Mouse (Mus musculus) C2C12 (cell line): ENCODE data around the gene Tmem247. TPM values are rescaled to one million over a fixed set of nuclear protein-coding genes. Genes with fewer than 3 reads are reported as not detected.

Source experiments
- H3K27me3 ChIP-seq: one replicate; pipeline ENCODE4 v1.6.1; 2011; ENCODE audit not compliant: control insufficient read depth, insufficient read depth, insufficient read length
- H3K36me3 ChIP-seq: one replicate; pipeline ENCODE4 v1.6.1; 2011; ENCODE audit not compliant: control insufficient read depth, insufficient read depth
- H3K4me3 ChIP-seq: one replicate; pipeline ENCODE4 v1.5.1; 2011; ENCODE audit warnings: mild to moderate bottlenecking, control low read depth; ENCODE audit not compliant: poor library complexity, insufficient read depth, severe bottlenecking
- H3K79me2 ChIP-seq: one replicate; pipeline ENCODE4 v1.6.1; 2011; ENCODE audit not compliant: control insufficient read depth, insufficient read depth
- H3K79me3 ChIP-seq: one replicate; pipeline ENCODE4 v1.6.1; 2011; ENCODE audit warnings: low read depth, control low read depth
- H3ac ChIP-seq: one replicate; pipeline ENCODE3; 2011; ENCODE audit warnings: low read depth; ENCODE audit not compliant: control insufficient read depth, insufficient read length
- CEBPB ChIP-seq: IDR thresholded peaks from one replicate; pipeline ENCODE4 v1.6.1; 2011; ENCODE audit warnings: low read depth, mild to moderate bottlenecking, control low read depth, moderate library complexity
- CTCF ChIP-seq: IDR thresholded peaks from one replicate; pipeline ENCODE4 v1.5.1; 2011; ENCODE audit not compliant: control insufficient read depth, insufficient read depth, insufficient read length
- FOSL1 ChIP-seq: IDR thresholded peaks from one replicate; pipeline ENCODE4 v1.8.0; 2011; ENCODE audit warnings: mild to moderate bottlenecking, low read length; ENCODE audit not compliant: poor library complexity, insufficient read depth, severe bottlenecking
- MAX ChIP-seq: IDR thresholded peaks from one replicate; pipeline ENCODE4 v1.6.1; 2011; ENCODE audit warnings: mild to moderate bottlenecking, control low read depth
- MYOD1 ChIP-seq: IDR thresholded peaks from one replicate; pipeline ENCODE4 v1.6.1; 2011; ENCODE audit warnings: low read depth; ENCODE audit not compliant: control insufficient read depth, insufficient read length
- MYOG ChIP-seq: IDR thresholded peaks from one replicate; pipeline ENCODE4 v1.6.1; 2011; ENCODE audit not compliant: control insufficient read depth, insufficient read length; ENCODE audit errors: extremely low read depth
- USF1 ChIP-seq: IDR thresholded peaks from one replicate; pipeline ENCODE4 v1.6.1; 2011; ENCODE audit warnings: low read depth, mild to moderate bottlenecking, control low read depth, moderate library complexity
- polyA plus RNA-seq: library from polyadenylated mRNA; unstranded; fragments of >200 nt; fragmentation: generic; extraction: Trizol; gene quantifications from one replicate; pipeline ENCODE4 v1.2.1, GENCODE M21; 2012; ENCODE audit warnings: missing spikeins

The Tmem247 gene
- polyA plus RNA-seq, 1 experiment: not detected

DNA sequence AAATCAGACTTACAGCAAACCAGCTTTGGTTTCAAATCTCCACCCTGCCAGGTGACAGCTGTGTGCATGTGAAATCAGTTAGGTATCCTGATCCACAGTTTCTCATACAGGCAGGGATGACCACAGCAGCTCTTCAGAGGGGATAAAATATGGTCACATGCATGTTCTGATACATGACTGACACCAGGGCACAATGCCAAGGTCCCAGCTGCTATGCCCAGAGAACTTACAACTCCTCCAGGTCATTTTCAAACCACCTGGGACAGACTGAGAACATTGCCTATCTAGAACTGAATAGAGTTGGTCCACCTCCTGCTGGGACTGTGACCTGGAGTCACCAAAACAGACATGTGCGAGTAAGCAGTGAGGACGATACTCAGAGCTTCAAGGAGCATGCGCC, 10.1 kb upstream of the Tmem247 start:
- H3K4me3 ChIP-seq: no peak overlapping the region
- H3K79me2 ChIP-seq: no peaks in the 10 kb centered on the region
- H3K79me3 ChIP-seq: no peaks in the 10 kb centered on the region
- H3ac ChIP-seq: no peak overlapping the region
- TF ChIP-seq MYOG (no peak), CTCF (no peak), MAX (no peak), CEBPB (no peak), FOSL1 (no peak), MYOD1 (no peak), USF1 (no peak)
- H3K27me3 ChIP-seq: peaks cover 6% of the 10 kb centered on the region
- H3K36me3 ChIP-seq: no peaks in the 10 kb centered on the region

DNA sequence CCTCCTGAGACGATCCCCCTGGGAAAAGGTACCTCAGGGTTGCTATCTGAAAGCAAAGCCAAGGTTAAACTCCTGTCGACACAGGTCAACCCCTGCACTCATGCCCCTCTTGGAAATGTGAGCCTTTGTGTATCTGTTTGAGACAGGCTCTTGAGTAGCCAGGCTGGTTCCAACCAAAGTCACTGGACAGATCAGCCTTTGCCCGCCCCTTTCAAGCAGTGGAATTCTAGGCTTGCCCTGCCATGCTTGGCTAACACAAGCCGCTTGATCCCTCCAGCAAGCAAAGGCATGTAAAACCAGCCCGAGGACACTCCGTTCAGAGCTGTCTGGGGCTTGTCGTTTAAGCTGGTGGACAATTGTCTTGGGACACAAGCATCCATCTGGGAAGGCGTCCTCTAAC, 8.8 kb upstream of the Tmem247 start:
- Histone ChIP-seq H3K79me2 (no peaks in the 10 kb centered on the region), H3K36me3 (no peaks in the 10 kb centered on the region), H3ac (no peak overlapping the region), H3K4me3 (no peak overlapping the region), H3K27me3 (peaks cover 6% of the 10 kb centered on the region), H3K79me3 (no peaks in the 10 kb centered on the region)
- TF ChIP-seq CEBPB: no peak
- TF ChIP-seq MYOD1: no peak
- TF ChIP-seq USF1: no peak
- no peak for TF ChIP-seq FOSL1

DNA sequence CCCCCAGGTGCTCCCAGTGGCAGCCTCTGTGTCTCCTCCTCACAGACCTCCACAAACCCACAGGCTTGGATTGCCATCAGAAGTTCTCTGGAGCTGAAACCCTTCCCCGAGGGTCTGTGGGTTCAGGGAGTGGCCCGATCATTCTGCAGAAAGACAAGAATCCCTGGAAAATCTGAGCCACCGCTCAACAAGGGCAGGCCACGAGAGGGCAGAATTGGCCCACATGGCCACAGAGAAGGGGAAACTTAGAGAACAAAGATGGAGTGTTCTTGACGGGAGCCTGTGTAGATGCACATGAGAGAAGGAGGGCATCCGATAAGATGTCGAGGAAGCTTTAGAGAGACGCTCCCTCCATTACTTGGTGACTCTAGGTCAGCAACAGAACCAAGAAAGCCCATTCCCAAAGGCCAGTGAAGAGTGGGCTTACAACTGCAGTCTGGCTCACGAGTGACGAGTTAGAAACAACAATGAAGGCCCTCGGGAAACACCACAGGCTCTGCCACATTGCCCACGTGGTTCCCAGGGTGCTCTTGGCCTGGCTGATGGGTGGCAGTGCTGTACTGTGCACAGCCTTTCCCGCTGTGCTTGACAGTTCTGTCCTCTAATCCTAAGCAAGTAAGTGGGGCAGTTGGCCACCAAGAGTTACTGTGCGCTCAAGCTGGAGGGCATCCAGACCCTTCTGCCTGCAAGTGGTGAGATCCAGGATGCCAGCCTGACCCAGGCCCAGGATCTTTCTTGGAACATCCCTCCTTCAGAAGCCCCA, 7.2 kb upstream of the Tmem247 start:
- Histone ChIP-seq H3K79me2 (no peaks in the 10 kb centered on the region), H3K36me3 (no peaks in the 10 kb centered on the region)

DNA sequence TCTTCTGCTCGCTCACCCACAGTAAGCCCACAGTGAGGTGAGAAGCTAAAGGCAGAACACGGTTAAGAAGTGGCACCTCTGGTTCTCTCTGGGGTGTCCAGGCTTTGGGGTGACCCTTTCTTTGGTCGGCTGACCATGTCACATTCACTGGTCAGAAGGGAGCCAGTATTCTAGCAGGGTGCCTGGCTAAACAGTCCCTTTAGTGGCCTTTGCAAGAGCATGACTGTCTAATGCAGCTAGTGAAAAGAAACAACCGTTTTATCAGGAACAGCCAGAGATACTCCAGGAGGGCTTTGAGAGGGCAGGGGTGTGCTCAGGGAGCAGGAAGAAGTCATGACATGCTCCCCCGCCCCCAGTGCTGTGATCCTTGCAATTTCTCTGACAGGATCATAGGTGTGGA, 5.9 kb upstream of the Tmem247 start:
- Histone ChIP-seq H3K36me3 (no peaks in the 10 kb centered on the region), H3ac (no peak overlapping the region), H3K79me2 (no peaks in the 10 kb centered on the region), H3K27me3 (peaks cover 6% of the 10 kb centered on the region), H3K79me3 (no peaks in the 10 kb centered on the region), H3K4me3 (no peak overlapping the region)
- TF ChIP-seq MAX (no peak), FOSL1 (no peak), CEBPB (no peak), MYOG (no peak), CTCF (no peak), MYOD1 (no peak), USF1 (no peak)

More for the DNA sequence above, 7.2 kb upstream of the Tmem247 start:
- TF ChIP-seq MYOD1 (no peak), CTCF (peak; percentile 67), CEBPB (no peak), MAX (no peak), USF1 (no peak), FOSL1 (no peak)
- peaks cover 6% of the 10 kb centered on the region for H3K27me3 ChIP-seq
- no peak overlapping the region for H3ac ChIP-seq
- H3K79me3 ChIP-seq: no peaks in the 10 kb centered on the region
- H3K4me3 ChIP-seq: no peak overlapping the region

DNA sequence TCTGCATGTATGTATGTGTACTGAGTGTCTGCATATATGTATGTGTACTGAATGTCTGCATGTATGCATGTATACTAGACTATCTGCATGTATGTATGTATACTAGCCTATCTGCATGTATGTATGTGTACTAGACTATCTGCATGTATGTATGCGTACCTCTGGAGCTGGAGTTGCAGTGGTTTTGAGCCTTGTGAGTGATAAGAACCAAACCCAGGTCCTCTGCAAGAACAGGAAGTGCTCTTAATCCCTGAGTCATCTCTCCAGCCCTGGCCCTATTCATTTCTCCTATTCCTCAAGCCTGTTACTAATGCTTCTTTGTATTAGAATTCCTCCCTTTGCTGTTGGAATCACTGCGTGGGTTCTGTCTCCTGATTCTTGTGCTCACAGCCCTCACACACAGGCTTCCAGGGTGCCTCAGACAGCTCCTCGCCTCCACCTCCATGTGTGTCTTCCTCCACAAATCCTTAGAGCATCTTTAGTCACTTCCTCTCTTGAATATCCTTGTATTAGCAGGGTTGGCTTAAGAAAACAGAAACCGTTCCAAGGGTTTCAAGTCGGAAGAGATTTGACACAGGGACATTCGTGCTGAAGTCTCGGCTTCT, 4.0 kb upstream of the Tmem247 start:
- no peak overlapping the region for H3K4me3 ChIP-seq
- H3ac ChIP-seq: no peak overlapping the region
- peaks cover 5% of the 10 kb centered on the region for H3K27me3 ChIP-seq
- no peaks in the 10 kb centered on the region for H3K79me3 ChIP-seq
- TF ChIP-seq USF1: no peak
- no peak for TF ChIP-seq CEBPB
- no peak for TF ChIP-seq CTCF
- TF ChIP-seq MYOD1: no peak
- TF ChIP-seq MYOG: no peak
- no peak for TF ChIP-seq FOSL1
- no peak for TF ChIP-seq MAX
- H3K79me2 ChIP-seq: no peaks in the 10 kb centered on the region
- no peaks in the 10 kb centered on the region for H3K36me3 ChIP-seq

DNA sequence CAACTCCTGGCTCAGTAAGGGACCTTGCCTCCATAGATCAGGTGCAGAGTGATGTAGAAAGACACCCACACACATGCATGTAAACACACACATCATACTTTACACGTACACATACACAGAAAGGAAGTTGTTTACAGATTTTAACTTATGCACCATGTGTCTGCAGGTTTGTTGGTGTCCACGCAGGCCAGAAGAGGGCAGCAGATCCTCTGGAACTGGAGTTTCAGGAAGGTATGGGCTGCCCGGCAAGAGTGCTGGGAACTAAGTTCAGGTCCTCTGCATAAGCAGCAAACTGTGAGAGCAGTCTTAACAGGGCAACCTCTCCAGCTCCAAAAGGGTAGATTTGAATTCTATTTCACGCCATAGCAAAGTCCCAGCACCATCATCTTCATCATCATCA, 1.6 kb upstream of the Tmem247 start:
- no peak overlapping the region for H3ac ChIP-seq
- no peaks in the 10 kb centered on the region for H3K27me3 ChIP-seq
- no peaks in the 10 kb centered on the region for H3K36me3 ChIP-seq
- TF ChIP-seq FOSL1 (no peak), CTCF (no peak), USF1 (no peak), MYOG (no peak), MYOD1 (no peak), CEBPB (no peak), MAX (no peak)
- no peaks in the 10 kb centered on the region for H3K79me3 ChIP-seq
- no peak overlapping the region for H3K4me3 ChIP-seq
- no peaks in the 10 kb centered on the region for H3K79me2 ChIP-seq
